Mouse (Mus musculus) neutrophil, adult 59 days (primary cell): Measurements from ENCODE around the gene Samt4. TPM values are rescaled to one million over a fixed set of nuclear protein-coding genes. Genes with fewer than 3 reads are reported as not detected.

Experiments
- total RNA-seq, 2 experiments: library from RNA; stranded (reverse); gene quantifications; 1 replicate in 1 of 2; 2 replicates in 1 of 2; pipeline ENCODE4 v1.2.4; 2023

Gene Samt4
- total RNA-seq = not detected

GRCm38 (mm10) chrX:154481702-154482101 is at the start of gene Samt4:
TSS of gene Samt4 (plus strand) at chrX:154482002.

Other genes with a start within 250 kb of the Samt4 start
- not detected for gene 4930524N10Rik, start 138.6 kb upstream of the Samt4 start, total RNA-seq
- gene Samt2, start 97.4 kb downstream of the Samt4 start, total RNA-seq = not detected